Mouse (Mus musculus): ENCODE results near the gene Afg1l.

GRCm38 (mm10) chr10:42270277-42271083, 207.9 kb downstream of the Afg1l start:
- no peak for TF ChIP-seq CTCF (IDR thresholded peaks at IDR 0.05; ENCODE audit: low read depth, low read length)
- no peak for TF ChIP-seq GATA1 (IDR thresholded peaks at IDR 0.05; ENCODE audit: borderline replicate concordance, low read length)
- no peak for TF ChIP-seq TAL1 (conservative IDR thresholded peaks at IDR 0.05; ENCODE audit: low read depth, low read length)

Measured in G1E (cell line).